ENCODE assay signal across 9 mouse cellular contexts in the genomic region with DNA sequence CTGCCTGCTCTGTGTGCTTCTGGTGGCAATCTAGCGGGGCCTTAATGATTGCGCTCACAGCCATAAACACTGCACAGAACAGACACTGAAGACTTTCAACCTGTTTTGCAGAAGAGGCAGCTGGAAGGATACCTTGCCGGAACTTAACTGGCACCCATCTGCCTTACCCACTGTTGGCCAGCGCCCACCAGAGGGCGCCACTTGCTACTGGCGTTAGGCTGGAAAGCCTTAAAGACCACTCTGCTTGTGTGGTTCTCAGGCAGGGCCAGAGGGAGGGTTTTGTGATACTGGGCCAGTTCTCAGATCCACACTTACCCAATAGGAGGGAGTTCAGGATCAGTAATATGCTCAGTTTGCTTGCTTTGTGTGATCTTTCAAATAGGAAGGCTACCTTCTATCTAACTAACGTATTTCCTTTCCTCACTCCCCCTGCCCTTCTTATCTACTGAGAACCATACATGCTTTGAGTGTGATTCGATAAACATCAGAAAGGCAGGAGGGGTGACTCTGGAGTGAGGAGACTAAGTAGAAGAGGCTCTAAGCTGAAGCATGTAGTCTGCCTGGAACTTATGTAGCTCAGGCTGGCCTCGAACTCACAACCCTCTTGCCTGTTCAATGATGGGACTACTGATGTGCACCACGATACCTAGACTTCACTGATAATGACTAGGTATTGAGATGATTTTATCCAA.
DNase-seq lines count a peak whose midpoint lies in the region; ATAC-seq lines count a peak whose summit lies in the region.
"Had no signal": no experiment of that assay in that cellular context is flagged by ENCODE, and none has a peak within 500 bp of the region (broad histone marks: within the 10 kb centered on the region; RNA-seq: fewer than 3 reads in every experiment).

No protein-coding gene starts in this region.

- H3K36me3 ChIP-seq in neural tube, embryonic 15.5 days: no peaks in the 10 kb centered on the region
- H3K36me3 ChIP-seq in embryonic facial prominence, embryonic 11.5 days (replicated peaks; ENCODE audit: control insufficient read depth, insufficient read depth, low read depth, low read length): no peaks in the 10 kb centered on the region

- peak; percentile 72 for DNase-seq in neural tube, embryonic 10.5 days (ENCODE audit: extremely low spot score, low spot score)
- DNase-seq in adrenal gland, postnatal 36 days: peak; percentile 69 to 82
- DNase-seq in embryonic facial prominence, embryonic 11.5 days (ENCODE audit: low spot score): peak; percentile 78
- DNase-seq in liver: peak; percentile 82
- DNase-seq in thymus, postnatal 25 days: peak; percentile 87

- H3K27ac ChIP-seq in neural tube, embryonic 15.5 days (replicated peaks): no peak overlapping the region
- no peak overlapping the region for H3K27ac ChIP-seq in embryonic facial prominence, embryonic 11.5 days (replicated peaks; ENCODE audit: low read depth, low read length)

- H3K9ac ChIP-seq in neural tube, embryonic 15.5 days (replicated peaks): no peak overlapping the region
- no peak overlapping the region for H3K9ac ChIP-seq in embryonic facial prominence, embryonic 11.5 days (replicated peaks; ENCODE audit: low read length)

- no peak for ATAC-seq in neural tube, embryonic 15.5 days (ENCODE audit: low FRiP score)
- ATAC-seq in embryonic facial prominence, embryonic 11.5 days (replicated peaks; ENCODE audit: insufficient number of reproducible peaks, low FRiP score, low TSS enrichment, low read depth): 0 out of 2 replicates have a peak, but pooled peaks have one; percentile 5
- ATAC-seq in hematopoietic stem cell, adult 5-6 weeks (replicated peaks in 1 of 2; ENCODE audit: insufficient read depth in 1 of 2, low FRiP score in 2 of 2, low TSS enrichment in 1 of 2, low read depth in 1 of 2, poor library complexity in 2 of 2, severe bottlenecking in 2 of 2): 0 out of 4 replicates have a peak, but pooled peaks have one; percentile 19 to 27
- ATAC-seq in neutrophil, adult 5-6 weeks (ENCODE audit: extremely low read depth, insufficient number of reproducible peaks, low FRiP score, poor library complexity, severe bottlenecking): peak; percentile 52

- H3K27me3 ChIP-seq in neural tube, embryonic 15.5 days (replicated peaks): peaks cover 25% of the 10 kb centered on the region
- no peaks in the 10 kb centered on the region for H3K27me3 ChIP-seq in embryonic facial prominence, embryonic 11.5 days (ENCODE audit: control insufficient read depth, insufficient read depth, low read length)

- WGBS in neural tube, embryonic 15.5 days: 61% methylated on average over 10 of the region's 10 CpGs
- 61% methylated on average over 10 of the region's 10 CpGs for WGBS in embryonic facial prominence, embryonic 11.5 days

- H3K4me1 ChIP-seq in neural tube, embryonic 15.5 days: peaks cover 4% of the 10 kb centered on the region
- no peaks in the 10 kb centered on the region for H3K4me1 ChIP-seq in embryonic facial prominence, embryonic 11.5 days (ENCODE audit: control insufficient read depth, insufficient read depth, low read length)

- H3K9me3 ChIP-seq in neural tube, embryonic 15.5 days (replicated peaks): no peaks in the 10 kb centered on the region
- no peaks in the 10 kb centered on the region for H3K9me3 ChIP-seq in embryonic facial prominence, embryonic 11.5 days (replicated peaks; ENCODE audit: control insufficient read depth, low read length)

- H3K4me2 ChIP-seq in neural tube, embryonic 15.5 days: no peak overlapping the region
- no peak overlapping the region for H3K4me2 ChIP-seq in embryonic facial prominence, embryonic 11.5 days (ENCODE audit: low read depth, low read length)

- no peak overlapping the region for H3K4me3 ChIP-seq in neural tube, embryonic 15.5 days (replicated peaks)
- no peak overlapping the region for H3K4me3 ChIP-seq in embryonic facial prominence, embryonic 11.5 days (ENCODE audit: low read depth, low read length)
- H3K4me3 ChIP-seq: myocyte had no signal
